Mouse (Mus musculus) thymus, adult 2 months (tissue): Measurements from ENCODE around the gene Pbx1.

Source experiments
- CTCF ChIP-seq: fragments of 200-500 bp; IDR thresholded peaks from 2 replicates; pipeline ENCODE4 v1.5.1; 2012; ENCODE audit warnings: mild to moderate bottlenecking, control low read depth, low read length, moderate library complexity, borderline replicate concordance; ENCODE audit not compliant: control insufficient read depth, poor library complexity, insufficient read depth; ENCODE audit errors: extremely low read depth
- POLR2A ChIP-seq: fragments of 200-500 bp; IDR thresholded peaks from 2 replicates; pipeline ENCODE4 v1.6.1; 2012; ENCODE audit warnings: mild to moderate bottlenecking, low read length, control low read depth, moderate library complexity; ENCODE audit not compliant: control insufficient read depth, poor library complexity, insufficient read depth; ENCODE audit errors: extremely low read depth

DNA sequence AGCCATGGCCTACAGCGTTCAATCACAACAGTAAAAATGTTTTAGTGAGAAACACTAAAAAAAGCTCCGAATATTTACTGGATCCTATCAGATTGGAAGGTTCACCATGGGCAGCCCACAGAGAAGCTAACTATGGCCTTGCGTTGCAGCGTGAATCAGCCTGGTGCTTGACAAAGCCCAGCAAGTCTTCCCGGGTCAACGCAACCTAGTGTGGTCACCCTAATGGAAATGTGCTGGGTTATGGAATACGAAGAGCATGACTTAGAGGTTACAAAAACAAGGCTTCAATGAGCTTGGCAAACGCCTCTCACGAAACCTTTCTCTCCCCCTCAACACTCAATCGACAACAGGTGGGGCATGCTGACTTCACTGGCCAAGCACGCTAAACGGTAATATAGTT is 188.3 kb downstream of the Pbx1 start:
- TF ChIP-seq POLR2A (no peak), CTCF (no peak)
